Mouse (Mus musculus): ENCODE results near the gene H2al1k. TPM values are rescaled to one million over a fixed set of nuclear protein-coding genes. Genes with fewer than 3 reads are reported as not detected.
"Not testable (repeated sequence)": the region's sequence is repeated elsewhere in the genome, so short reads cannot be mapped to it uniquely, and the experiment has no call there.

The H2al1k gene
- polyA plus RNA-seq (2014; fragmentation: Nextera tagmentation; extraction: Ambion mirVana) = not detected in 2 replicates

DNA sequence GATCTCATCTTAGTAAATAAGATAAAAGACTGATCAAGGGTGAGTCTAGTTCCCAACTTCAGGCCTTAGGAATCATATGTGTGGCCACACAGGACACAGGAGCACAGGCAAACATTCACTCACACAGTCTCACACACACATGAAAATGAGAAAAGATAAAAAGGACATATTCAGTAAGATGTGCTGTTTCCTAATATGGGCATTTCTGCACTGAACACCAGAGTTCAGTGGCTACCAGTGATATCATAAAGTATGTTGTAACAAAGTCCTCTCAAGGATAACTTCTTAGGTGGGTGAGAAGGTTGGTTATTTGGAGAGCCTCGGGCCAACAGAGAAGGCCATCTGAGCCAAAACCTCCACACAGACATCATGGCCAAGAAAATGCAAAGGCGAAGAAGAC lies at the start of gene H2al1k:
Gene H2al1k (plus strand): TSS at position 301 of the 400 bp plus-strand sequence.
- not testable (repeated sequence) for H3K4me2 ChIP-seq (ENCODE audit: low read depth, low read length); H3K9me3 ChIP-seq (replicated peaks; ENCODE audit: control insufficient read depth, low read length); H3K36me3 ChIP-seq (replicated peaks; ENCODE audit: control insufficient read depth, insufficient read depth, low read depth, low read length); H3K27me3 ChIP-seq (ENCODE audit: control insufficient read depth, insufficient read depth, low read length); ATAC-seq (replicated peaks; ENCODE audit: insufficient number of reproducible peaks, low FRiP score, low TSS enrichment, low read depth); H3K4me3 ChIP-seq (ENCODE audit: low read depth, low read length); H3K27ac ChIP-seq (replicated peaks; ENCODE audit: low read depth, low read length); DNase-seq (ENCODE audit: low spot score); H3K9ac ChIP-seq (replicated peaks; ENCODE audit: low read length); H3K4me1 ChIP-seq (ENCODE audit: control insufficient read depth, insufficient read depth, low read length)
- WGBS = no CpG with 5 or more reads among the region's 2 CpGs

DNA sequence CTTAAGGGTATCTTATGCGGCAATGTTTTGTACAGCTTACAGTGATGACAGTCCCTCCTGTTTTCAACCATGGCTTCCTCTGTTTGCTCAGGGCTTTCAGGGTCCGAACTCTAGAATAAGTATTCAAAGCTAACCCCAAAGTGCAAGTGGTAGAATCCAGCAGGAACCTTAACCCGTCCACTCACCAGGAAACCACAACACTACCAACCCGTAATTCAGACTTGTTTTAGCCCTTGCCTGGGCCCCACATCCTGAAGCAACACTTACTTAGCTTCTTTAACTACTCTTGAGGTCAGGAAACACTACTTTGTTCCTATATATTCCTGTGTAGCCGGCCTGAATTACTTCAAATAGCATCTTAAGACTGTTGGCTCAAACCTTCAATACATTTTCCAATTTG lies 47.6 kb upstream of the H2al1k start:
- DNase-seq (ENCODE audit: low spot score) = no peak
- no peaks in the 10 kb centered on the region for H3K27me3 ChIP-seq (ENCODE audit: control insufficient read depth, insufficient read depth, low read length)
- no peak overlapping the region for H3K9ac ChIP-seq (replicated peaks; ENCODE audit: low read length)
- WGBS = 83% methylated on average over 5 of the region's 5 CpGs
- ATAC-seq (replicated peaks; ENCODE audit: insufficient number of reproducible peaks, low FRiP score, low TSS enrichment, low read depth) = no peak
- H3K27ac ChIP-seq (replicated peaks; ENCODE audit: low read depth, low read length) = no peak overlapping the region
- no peaks in the 10 kb centered on the region for H3K9me3 ChIP-seq (replicated peaks; ENCODE audit: control insufficient read depth, low read length)
- H3K4me3 ChIP-seq (ENCODE audit: low read depth, low read length) = no peak overlapping the region
- H3K4me1 ChIP-seq (ENCODE audit: control insufficient read depth, insufficient read depth, low read length) = no peaks in the 10 kb centered on the region
- H3K36me3 ChIP-seq (replicated peaks; ENCODE audit: control insufficient read depth, insufficient read depth, low read depth, low read length) = no peaks in the 10 kb centered on the region
- no peak overlapping the region for H3K4me2 ChIP-seq (ENCODE audit: low read depth, low read length)

GRCm38 (mm10) chrX:9303455-9303854 lies 47.0 kb upstream of the H2al1k start:
- Histone ChIP-seq H3K36me3 (replicated peaks; ENCODE audit: control insufficient read depth, insufficient read depth, low read depth, low read length) (no peaks in the 10 kb centered on the region), H3K27me3 (ENCODE audit: control insufficient read depth, insufficient read depth, low read length) (no peaks in the 10 kb centered on the region), H3K9me3 (replicated peaks; ENCODE audit: control insufficient read depth, low read length) (no peaks in the 10 kb centered on the region), H3K4me2 (ENCODE audit: low read depth, low read length) (no peak overlapping the region), H3K27ac (replicated peaks; ENCODE audit: low read depth, low read length) (no peak overlapping the region), H3K4me3 (ENCODE audit: low read depth, low read length) (no peak overlapping the region), H3K4me1 (ENCODE audit: control insufficient read depth, insufficient read depth, low read length) (no peaks in the 10 kb centered on the region), H3K9ac (replicated peaks; ENCODE audit: low read length) (no peak overlapping the region)
- DNase-seq (ENCODE audit: low spot score) (no peak), ATAC-seq (replicated peaks; ENCODE audit: insufficient number of reproducible peaks, low FRiP score, low TSS enrichment, low read depth) (no peak)
- WGBS = 77% methylated on average over 1 of the region's 1 CpGs

DNA sequence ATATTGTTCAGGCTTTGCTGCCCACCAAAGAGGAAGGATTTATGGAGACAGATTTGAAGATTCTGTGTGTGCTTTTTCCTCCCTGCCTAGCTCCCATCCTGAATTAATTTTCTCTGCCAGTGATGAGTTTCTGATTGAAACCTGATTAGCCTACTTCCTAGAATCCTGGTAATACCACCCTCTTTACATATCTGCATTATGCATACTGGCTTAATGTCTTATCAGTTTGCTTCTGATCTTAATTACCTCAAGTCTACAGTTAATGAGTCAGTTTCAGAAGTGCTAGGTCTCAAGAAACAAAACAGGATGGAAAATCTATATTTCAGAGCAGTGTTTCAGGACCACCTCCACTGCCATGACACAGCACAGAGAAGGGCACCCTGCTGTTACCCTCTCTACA lies 34.0 kb upstream of the H2al1k start:
- not testable (repeated sequence) for H3K4me2 ChIP-seq (ENCODE audit: low read depth, low read length); H3K27ac ChIP-seq (replicated peaks; ENCODE audit: low read depth, low read length); DNase-seq (ENCODE audit: low spot score); H3K4me1 ChIP-seq (ENCODE audit: control insufficient read depth, insufficient read depth, low read length); H3K9me3 ChIP-seq (replicated peaks; ENCODE audit: control insufficient read depth, low read length); H3K36me3 ChIP-seq (replicated peaks; ENCODE audit: control insufficient read depth, insufficient read depth, low read depth, low read length); H3K9ac ChIP-seq (replicated peaks; ENCODE audit: low read length); ATAC-seq (replicated peaks; ENCODE audit: insufficient number of reproducible peaks, low FRiP score, low TSS enrichment, low read depth); H3K4me3 ChIP-seq (ENCODE audit: low read depth, low read length); H3K27me3 ChIP-seq (ENCODE audit: control insufficient read depth, insufficient read depth, low read length)

DNA sequence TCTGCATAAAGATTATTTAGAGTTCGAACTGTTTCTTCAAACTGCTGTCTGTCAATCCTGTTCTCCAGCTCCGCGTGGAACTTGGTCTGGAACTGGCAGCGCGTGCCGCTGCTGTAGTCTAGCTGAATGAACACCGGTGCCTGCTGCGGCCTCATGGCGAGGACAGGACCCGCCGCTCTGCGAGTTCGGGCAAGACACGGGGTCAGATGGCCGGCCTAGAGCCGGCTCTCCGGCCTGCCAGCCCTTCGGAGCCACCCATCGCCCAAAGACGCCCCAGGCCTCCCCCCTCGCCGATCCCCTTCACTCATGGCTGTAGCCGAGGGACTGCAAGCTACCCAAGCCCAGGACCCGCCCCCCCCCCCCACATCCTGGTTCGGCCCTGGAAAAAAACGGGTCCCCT lies 22.5 kb upstream of the H2al1k start:
- H3K4me1 ChIP-seq (ENCODE audit: control insufficient read depth, insufficient read depth, low read length); H3K4me3 ChIP-seq (ENCODE audit: low read depth, low read length); H3K36me3 ChIP-seq (replicated peaks; ENCODE audit: control insufficient read depth, insufficient read depth, low read depth, low read length); H3K9ac ChIP-seq (replicated peaks; ENCODE audit: low read length); H3K27ac ChIP-seq (replicated peaks; ENCODE audit: low read depth, low read length); H3K27me3 ChIP-seq (ENCODE audit: control insufficient read depth, insufficient read depth, low read length); H3K9me3 ChIP-seq (replicated peaks; ENCODE audit: control insufficient read depth, low read length); H3K4me2 ChIP-seq (ENCODE audit: low read depth, low read length); ATAC-seq (replicated peaks; ENCODE audit: insufficient number of reproducible peaks, low FRiP score, low TSS enrichment, low read depth); DNase-seq (ENCODE audit: low spot score): not testable (repeated sequence)
- 88% methylated on average over 25 of the region's 26 CpGs for WGBS

GRCm38 (mm10) chrX:9332366-9332962 lies 18.0 kb upstream of the H2al1k start:
- H3K9ac ChIP-seq (replicated peaks; ENCODE audit: low read length); H3K4me2 ChIP-seq (ENCODE audit: low read depth, low read length); DNase-seq (ENCODE audit: low spot score); H3K4me1 ChIP-seq (ENCODE audit: control insufficient read depth, insufficient read depth, low read length); H3K9me3 ChIP-seq (replicated peaks; ENCODE audit: control insufficient read depth, low read length); H3K4me3 ChIP-seq (ENCODE audit: low read depth, low read length); H3K27me3 ChIP-seq (ENCODE audit: control insufficient read depth, insufficient read depth, low read length); H3K27ac ChIP-seq (replicated peaks; ENCODE audit: low read depth, low read length); H3K36me3 ChIP-seq (replicated peaks; ENCODE audit: control insufficient read depth, insufficient read depth, low read depth, low read length); ATAC-seq (replicated peaks; ENCODE audit: insufficient number of reproducible peaks, low FRiP score, low TSS enrichment, low read depth): not testable (repeated sequence)
- WGBS = 86% methylated on average over 12 of the region's 12 CpGs

DNA sequence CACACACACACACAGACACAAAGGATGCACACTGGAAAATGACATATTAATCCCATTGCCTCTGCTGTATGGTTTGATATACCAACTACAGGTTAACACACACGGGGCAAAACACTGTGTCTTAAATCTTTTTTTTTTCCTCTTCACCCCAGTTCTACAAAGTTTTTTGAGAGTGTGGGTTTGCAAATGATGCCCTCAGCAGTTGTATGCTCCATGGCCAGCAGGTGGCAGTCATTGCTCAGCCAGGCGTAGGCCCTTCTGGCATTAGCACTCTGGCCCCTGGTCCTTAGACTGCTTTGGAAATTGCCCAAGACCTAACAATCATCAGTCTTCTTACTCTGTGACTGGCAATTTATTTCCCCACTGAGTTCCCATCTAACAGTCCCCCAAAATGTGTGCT lies 17.4 kb upstream of the H2al1k start:
- H3K4me3 ChIP-seq (ENCODE audit: low read depth, low read length); H3K4me1 ChIP-seq (ENCODE audit: control insufficient read depth, insufficient read depth, low read length); DNase-seq (ENCODE audit: low spot score); ATAC-seq (replicated peaks; ENCODE audit: insufficient number of reproducible peaks, low FRiP score, low TSS enrichment, low read depth); H3K4me2 ChIP-seq (ENCODE audit: low read depth, low read length); H3K27me3 ChIP-seq (ENCODE audit: control insufficient read depth, insufficient read depth, low read length); H3K9ac ChIP-seq (replicated peaks; ENCODE audit: low read length); H3K27ac ChIP-seq (replicated peaks; ENCODE audit: low read depth, low read length); H3K36me3 ChIP-seq (replicated peaks; ENCODE audit: control insufficient read depth, insufficient read depth, low read depth, low read length); H3K9me3 ChIP-seq (replicated peaks; ENCODE audit: control insufficient read depth, low read length): not testable (repeated sequence)
- WGBS = 57% methylated on average over 1 of the region's 2 CpGs

DNA sequence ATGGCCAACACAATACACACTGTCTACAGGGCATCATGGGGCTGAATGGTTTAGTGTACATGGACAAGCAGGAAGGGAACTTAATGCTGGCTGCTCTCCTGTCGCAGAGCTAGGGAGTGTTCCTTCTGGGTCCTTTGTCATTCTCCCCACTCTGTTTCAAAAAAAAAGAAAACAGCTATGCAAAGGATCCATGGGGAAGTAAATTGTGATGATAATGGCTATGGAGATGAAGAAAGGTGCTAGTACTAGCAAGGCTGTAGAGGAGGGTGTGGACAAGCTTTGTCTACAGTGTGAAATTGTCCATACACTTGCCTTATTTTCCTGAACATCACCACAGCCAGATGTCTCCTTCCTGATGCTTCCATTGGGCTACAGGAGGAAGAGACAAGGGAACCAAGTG lies 15.4 kb upstream of the H2al1k start:
- H3K9ac ChIP-seq (replicated peaks; ENCODE audit: low read length); H3K4me3 ChIP-seq (ENCODE audit: low read depth, low read length); H3K27me3 ChIP-seq (ENCODE audit: control insufficient read depth, insufficient read depth, low read length); H3K27ac ChIP-seq (replicated peaks; ENCODE audit: low read depth, low read length); H3K36me3 ChIP-seq (replicated peaks; ENCODE audit: control insufficient read depth, insufficient read depth, low read depth, low read length); H3K4me2 ChIP-seq (ENCODE audit: low read depth, low read length); ATAC-seq (replicated peaks; ENCODE audit: insufficient number of reproducible peaks, low FRiP score, low TSS enrichment, low read depth); DNase-seq (ENCODE audit: low spot score); H3K4me1 ChIP-seq (ENCODE audit: control insufficient read depth, insufficient read depth, low read length); H3K9me3 ChIP-seq (replicated peaks; ENCODE audit: control insufficient read depth, low read length): not testable (repeated sequence)
- 37% methylated on average over 1 of the region's 1 CpGs for WGBS

Data from embryonic facial prominence, embryonic 11.5 days (tissue).